Mouse (Mus musculus) small intestine, adult 2 months (tissue): Measurements from ENCODE around the gene Rab30.

ENCODE experiments used
- CTCF ChIP-seq: fragments of 200-500 bp; IDR thresholded peaks from 2 replicates; pipeline ENCODE4 v1.5.1; 2012; ENCODE audit warnings: low read depth, mild to moderate bottlenecking, control low read depth, inconsistent platforms, low read length, moderate library complexity, mixed read lengths; ENCODE audit not compliant: insufficient replicate concordance, insufficient read length; ENCODE audit errors: extremely low read depth
- POLR2A ChIP-seq: fragments of 200-500 bp; IDR thresholded peaks from 2 replicates; pipeline ENCODE4 v1.6.1; 2012; ENCODE audit warnings: low read depth, mild to moderate bottlenecking, control low read depth, inconsistent platforms, low read length, moderate library complexity

DNA sequence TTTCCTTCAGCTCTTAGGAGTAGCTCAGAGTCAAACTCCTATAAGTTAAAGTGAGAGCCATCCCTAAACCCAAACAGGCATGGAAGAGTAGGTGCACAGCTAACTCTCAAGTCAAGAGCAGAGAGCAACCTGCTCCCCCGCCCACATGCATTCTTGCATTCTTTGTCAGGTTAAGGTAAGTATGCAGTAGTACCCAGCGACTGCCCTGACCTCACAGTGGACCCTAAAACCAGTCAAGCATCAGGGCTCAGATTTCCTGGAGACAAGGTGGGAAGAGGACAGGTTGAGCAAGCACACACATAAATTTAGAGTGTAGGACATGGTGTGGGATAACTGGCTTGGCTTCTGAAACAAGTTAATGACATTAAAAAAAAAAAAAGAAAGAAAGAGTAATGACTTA is 37.7 kb downstream of the Rab30 start:
- TF ChIP-seq CTCF (no peak), POLR2A (no peak)
